Comparison of ENCODE assay signal across 20 mouse cellular contexts in the genomic region with DNA sequence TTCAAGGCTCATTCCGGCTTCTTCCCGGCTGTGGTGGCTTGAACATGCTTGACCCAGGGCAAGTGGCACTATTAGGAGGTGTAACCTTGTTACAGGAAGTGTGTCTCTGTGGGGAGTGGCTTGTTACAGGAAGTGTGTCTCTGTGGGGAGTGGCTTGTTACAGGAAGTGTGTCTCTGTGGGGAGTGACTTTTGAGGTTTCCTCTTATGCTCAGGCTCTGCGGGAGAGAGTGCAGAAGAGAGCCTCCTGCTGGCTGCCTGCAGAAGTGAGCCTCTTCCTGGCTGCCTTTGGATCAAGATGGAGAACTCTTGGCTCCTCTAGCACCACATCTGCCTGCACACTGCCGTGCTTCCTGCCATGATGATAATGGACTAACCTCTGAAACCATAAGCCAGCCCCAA. TPM values are rescaled to one million over a fixed set of nuclear protein-coding genes. Genes with fewer than 3 reads are reported as not detected.
A peak's percentile ranks its signal among the peaks of the same experiment; 100 is the strongest.
DNase-seq lines count a peak whose midpoint lies in the region; ATAC-seq and TF ChIP-seq lines count a peak whose summit lies in the region.
"Had no signal": no experiment of that assay in that cellular context is flagged by ENCODE, and none has a peak within 500 bp of the region (broad histone marks: within the 10 kb centered on the region; RNA-seq: fewer than 3 reads in every experiment).

No protein-coding gene starts in this region.

- no peak overlapping the region for H3K9ac ChIP-seq in intestine, postnatal 0 days (ENCODE audit: low read depth, low read length)
- H3K9ac ChIP-seq in intestine, embryonic 16.5 days (ENCODE audit: low read depth, low read length) = no peak overlapping the region
- H3K9ac ChIP-seq: liver, embryonic 13.5 days; midbrain, embryonic 13.5 days had no signal

- no peaks in the 10 kb centered on the region for H3K4me1 ChIP-seq in intestine, postnatal 0 days (replicated peaks; ENCODE audit: control insufficient read depth, insufficient read depth, low read length)
- no peaks in the 10 kb centered on the region for H3K4me1 ChIP-seq in intestine, embryonic 16.5 days (ENCODE audit: control insufficient read depth, insufficient read depth, low read length)
- H3K4me1 ChIP-seq in kidney, adult 2 months (ENCODE audit: control insufficient read depth, insufficient read depth, low read length) = no peaks in the 10 kb centered on the region
- no peaks in the 10 kb centered on the region for H3K4me1 ChIP-seq in embryonic facial prominence, embryonic 10.5 days
- H3K4me1 ChIP-seq: liver, embryonic 13.5 days had no signal

- no peak for ATAC-seq in intestine, postnatal 0 days
- ATAC-seq in intestine, embryonic 16.5 days = no peak
- peak; percentile 63; the same call in 1 of the 2 replicates for ATAC-seq in monocyte, adult 5-6 weeks (replicated peaks; ENCODE audit: insufficient number of reproducible peaks, low FRiP score, low TSS enrichment, poor library complexity, severe bottlenecking)
- ATAC-seq: hindbrain, postnatal 0 days; midbrain, embryonic 13.5 days; Patski had no signal

- no peak overlapping the region for H3K4me3 ChIP-seq in intestine, postnatal 0 days (ENCODE audit: low read depth, low read length)
- H3K4me3 ChIP-seq in intestine, embryonic 16.5 days (ENCODE audit: low read length) = no peak overlapping the region
- H3K4me3 ChIP-seq in kidney, adult 2 months (ENCODE audit: insufficient read depth, low read depth, low read length) = no peak overlapping the region
- no peak overlapping the region for H3K4me3 ChIP-seq in embryonic facial prominence, embryonic 10.5 days
- H3K4me3 ChIP-seq: liver, embryonic 13.5 days; midbrain, embryonic 13.5 days had no signal

- H3K9me3 ChIP-seq in intestine, postnatal 0 days (ENCODE audit: control insufficient read depth) = no peaks in the 10 kb centered on the region
- H3K9me3 ChIP-seq in intestine, embryonic 16.5 days (ENCODE audit: control insufficient read depth, low read length) = no peaks in the 10 kb centered on the region
- H3K9me3 ChIP-seq in embryonic facial prominence, embryonic 10.5 days = no peaks in the 10 kb centered on the region
- H3K9me3 ChIP-seq: liver, embryonic 13.5 days; midbrain, embryonic 13.5 days had no signal

- WGBS in intestine, postnatal 0 days = 87% methylated on average over 4 of the region's 4 CpGs
- WGBS in intestine, embryonic 16.5 days = 87% methylated on average over 4 of the region's 4 CpGs
- WGBS in kidney, adult 2 months = 90% methylated on average over 4 of the region's 4 CpGs
- 91% methylated on average over 4 of the region's 4 CpGs for WGBS in embryonic facial prominence, embryonic 10.5 days

- peak; percentile 24 to 37 for DNase-seq in B cell, adult 2 months
- peak; percentile 72 for DNase-seq in ZHBTc4 (ENCODE audit: low read depth, low spot score)
- no peak for DNase-seq in kidney, adult 2 months
- no peak for DNase-seq in embryonic facial prominence, embryonic 10.5 days (ENCODE audit: low spot score)
- DNase-seq in kidney, adult 18-20 months = no peak
- DNase-seq: adrenal gland, postnatal 10 days; cerebellum, postnatal 25 days; heart, adult 11 months; heart, postnatal 10 days; layer of hippocampus, adult 9-11 months; liver, embryonic 13.5 days; lung, postnatal 14 days; spleen, adult 18-20 months had no signal

- no peaks in the 10 kb centered on the region for H3K36me3 ChIP-seq in intestine, postnatal 0 days (ENCODE audit: control insufficient read depth, insufficient read depth)
- H3K36me3 ChIP-seq in intestine, embryonic 16.5 days (ENCODE audit: control insufficient read depth, insufficient read depth, low read length) = no peaks in the 10 kb centered on the region
- no peaks in the 10 kb centered on the region for H3K36me3 ChIP-seq in kidney, adult 2 months (ENCODE audit: control insufficient read depth, insufficient read depth, low read length)
- no peaks in the 10 kb centered on the region for H3K36me3 ChIP-seq in embryonic facial prominence, embryonic 10.5 days (replicated peaks)
- H3K36me3 ChIP-seq: liver, embryonic 13.5 days; midbrain, embryonic 13.5 days had no signal

- no peak overlapping the region for H3K27ac ChIP-seq in intestine, postnatal 0 days (ENCODE audit: low read depth, low read length)
- no peak overlapping the region for H3K27ac ChIP-seq in intestine, embryonic 16.5 days (ENCODE audit: low read length)
- H3K27ac ChIP-seq in kidney, adult 2 months (ENCODE audit: insufficient read depth, low read depth, low read length) = no peak overlapping the region
- no peak overlapping the region for H3K27ac ChIP-seq in embryonic facial prominence, embryonic 10.5 days (replicated peaks)
- H3K27ac ChIP-seq: hindbrain, postnatal 0 days; kidney, postnatal 0 days; liver, embryonic 13.5 days; midbrain, embryonic 13.5 days had no signal

- H3K4me2 ChIP-seq in intestine, postnatal 0 days (replicated peaks; ENCODE audit: low read depth) = no peak overlapping the region
- H3K4me2 ChIP-seq in intestine, embryonic 16.5 days (ENCODE audit: low read depth, low read length) = no peak overlapping the region
- H3K4me2 ChIP-seq: liver, embryonic 13.5 days; midbrain, embryonic 13.5 days had no signal

- TF ChIP-seq CTCF in intestine, postnatal 0 days (IDR thresholded peaks at IDR 0.05; ENCODE audit: low read depth) = 0 out of 2 replicates have a peak, but pooled peaks have one; percentile 16
- no peak for TF ChIP-seq CTCF in kidney, adult 2 months (conservative IDR thresholded peaks at IDR 0.05; ENCODE audit: insufficient read depth, insufficient read length, low read depth, low read length)

- TF ChIP-seq POLR2A in kidney, adult 2 months (IDR thresholded peaks at IDR 0.05; ENCODE audit: low read depth, low read length) = no peak

- H3K27me3 ChIP-seq in intestine, postnatal 0 days (replicated peaks; ENCODE audit: control insufficient read depth, insufficient read depth, low read length) = no peaks in the 10 kb centered on the region
- H3K27me3 ChIP-seq in intestine, embryonic 16.5 days (replicated peaks; ENCODE audit: control insufficient read depth, insufficient read depth, low read length) = no peaks in the 10 kb centered on the region
- no peaks in the 10 kb centered on the region for H3K27me3 ChIP-seq in kidney, adult 2 months (replicated peaks; ENCODE audit: control insufficient read depth, insufficient read depth, low read length)
- H3K27me3 ChIP-seq in embryonic facial prominence, embryonic 10.5 days (replicated peaks; ENCODE audit: low read depth, poor library complexity, severe bottlenecking) = no peaks in the 10 kb centered on the region
- H3K27me3 ChIP-seq: liver, embryonic 13.5 days; midbrain, embryonic 13.5 days; Patski had no signal

RNA-seq across cellular contexts. Expression of gene Zfp365, which starts 31.1 kb away (rescaled TPM):
- 0.47 TPM in 2 replicates for polyA plus RNA-seq in intestine, postnatal 0 days (2015; fragmentation: Nextera tagmentation; extraction: Ambion mirVana)
- 0.70 and 0.71 TPM in 2 replicates for polyA plus RNA-seq in intestine, embryonic 16.5 days (2015; fragmentation: Nextera tagmentation; extraction: Ambion mirVana)
- 0.29 to 0.48 TPM in 2 of 3 replicates, not detected in the other for total RNA-seq in monocyte, adult 5-6 weeks (2017)
- polyA plus RNA-seq in kidney, adult 2 months (2012; rRNA removed) = 0.14 and 0.19 TPM in 2 replicates
- polyA plus RNA-seq in embryonic facial prominence, embryonic 10.5 days (2016; fragmentation: Nextera tagmentation; extraction: Ambion mirVana) = 2.1 and 2.2 TPM in 2 replicates

RNA-seq across cellular contexts. Expression of gene Rtkn2, which starts 35.9 kb away (rescaled TPM):
- 1.2 TPM in 2 replicates for polyA plus RNA-seq in intestine, postnatal 0 days (2015; fragmentation: Nextera tagmentation; extraction: Ambion mirVana)
- 4.1 and 5.0 TPM in 2 replicates for polyA plus RNA-seq in intestine, embryonic 16.5 days (2015; fragmentation: Nextera tagmentation; extraction: Ambion mirVana)
- total RNA-seq in monocyte, adult 5-6 weeks (2017) = 0.76 TPM in 1 of 3 replicates, not detected in the others
- 0.05 TPM in 1 of 2 replicates, not detected in the other for polyA plus RNA-seq in kidney, adult 2 months (2012; rRNA removed)
- polyA plus RNA-seq in embryonic facial prominence, embryonic 10.5 days (2016; fragmentation: Nextera tagmentation; extraction: Ambion mirVana) = 11.7 and 12.8 TPM in 2 replicates

Comparison
In these comparisons a context has a peak if more than half of its experiments do, and no peak if none do; other contexts are left out.
1. DNase-seq: peak in B cell, adult 2 months (2 of 2) and ZHBTc4 (single experiment); none in kidney, adult 2 months (single experiment), embryonic facial prominence, embryonic 10.5 days (single experiment) and kidney, adult 18-20 months (single experiment).